Mouse (Mus musculus) layer of hippocampus, postnatal 25 days (tissue): Measurements from ENCODE around the gene Xpot. TPM values are rescaled to one million over a fixed set of nuclear protein-coding genes. Genes with fewer than 3 reads are reported as not detected.

ENCODE experiments used
- DNase-seq, 2 experiments: peaks; one replicate each; pipeline ENCODE4 v3.0.0; 2022; ENCODE audit warnings: mixed read lengths in 2 of 2, low spot score in 1 of 2; ENCODE audit errors: extremely low spot score in 1 of 2
- total RNA-seq, 2 experiments: library from RNA; stranded (reverse); gene quantifications; 2 replicates each; pipeline ENCODE4 v1.2.3; 2021

The Xpot gene
- total RNA-seq, 2 experiments from 2014 or later: 61.2 to 69.0 TPM

GRCm38 (mm10) chr10:121582287-121582686, 43.8 kb downstream of the Xpot start:
- DNase-seq: no peak

- DNase-seq: no peak
Measured at GRCm38 (mm10) chr10:121581405-121581804, 44.7 kb downstream of the Xpot start.

GRCm38 (mm10) chr10:121580381-121580780, 45.8 kb downstream of the Xpot start:
- DNase-seq: no peak

GRCm38 (mm10) chr10:121576372-121576771, 49.8 kb downstream of the Xpot start:
- DNase-seq: no peak

- no peak for DNase-seq
Measured at GRCm38 (mm10) chr10:121571511-121572147, 54.5 kb downstream of the Xpot start.

GRCm38 (mm10) chr10:121571031-121571430, 55.1 kb downstream of the Xpot start:
- no peak for DNase-seq

- no peak for DNase-seq
Measured at GRCm38 (mm10) chr10:121569796-121570195, 56.3 kb downstream of the Xpot start.

GRCm38 (mm10) chr10:121569001-121569589, 57.0 kb downstream of the Xpot start:
- no peak for DNase-seq

GRCm38 (mm10) chr10:121568534-121568933, 57.6 kb downstream of the Xpot start:
- no peak for DNase-seq

GRCm38 (mm10) chr10:121568026-121568425, 58.1 kb downstream of the Xpot start:
- no peak for DNase-seq

GRCm38 (mm10) chr10:121564447-121564846, 61.7 kb downstream of the Xpot start:
- DNase-seq: peak in 1 of 2 experiments; percentile 2

GRCm38 (mm10) chr10:121558231-121558630, 67.9 kb downstream of the Xpot start:
- DNase-seq: no peak

- no peak for DNase-seq
Measured at GRCm38 (mm10) chr10:121556263-121556662, 69.9 kb downstream of the Xpot start.

GRCm38 (mm10) chr10:121550334-121550733, 75.8 kb downstream of the Xpot start:
- DNase-seq: no peak

- DNase-seq: no peak
Measured at GRCm38 (mm10) chr10:121549670-121550069, 76.5 kb downstream of the Xpot start.

- DNase-seq: no peak
Measured at GRCm38 (mm10) chr10:121547162-121547561, 79.0 kb downstream of the Xpot start.

GRCm38 (mm10) chr10:121543577-121543976, 82.6 kb downstream of the Xpot start:
- no peak for DNase-seq

GRCm38 (mm10) chr10:121542156-121542555, 84.0 kb downstream of the Xpot start:
- no peak for DNase-seq
